In the genomic region with DNA sequence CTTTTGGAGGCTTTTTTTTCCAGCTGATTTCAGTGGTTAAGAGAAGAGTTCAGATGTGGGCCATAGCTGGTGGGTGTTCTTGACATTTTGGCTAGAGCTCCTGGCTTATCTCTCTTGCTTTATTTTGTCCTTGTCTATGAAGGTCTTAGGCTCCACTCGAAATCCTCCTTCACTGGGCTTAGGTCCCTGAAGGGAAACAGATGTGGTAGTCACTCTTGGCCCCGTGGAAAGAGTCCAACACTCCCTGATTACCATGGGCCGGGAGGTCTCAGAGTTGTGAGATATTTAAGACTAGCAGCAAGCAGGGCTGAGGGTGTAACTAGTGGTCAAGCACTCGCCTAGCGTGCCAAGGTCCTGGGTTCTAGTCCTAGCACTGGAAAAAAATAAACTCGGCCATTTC, we compare ENCODE assay signal across 17 mouse cellular contexts.
DNase-seq lines count a peak whose midpoint lies in the region; ATAC-seq lines count a peak whose summit lies in the region.
"Had no signal": no experiment of that assay in that cellular context is flagged by ENCODE, and none has a peak within 500 bp of the region (broad histone marks: within the 10 kb centered on the region; RNA-seq: fewer than 3 reads in every experiment).

No protein-coding gene starts in this region.

- H3K4me3 ChIP-seq in liver, embryonic 11.5 days (ENCODE audit: low read depth, low read length), result no peak overlapping the region
- H3K4me3 ChIP-seq: embryonic facial prominence, embryonic 10.5 days; heart, adult 2 months; heart, embryonic 12.5 days; hindbrain, embryonic 15.5 days had no signal

- WGBS in liver, embryonic 11.5 days, result 75% methylated on average over 6 of the region's 6 CpGs

- H3K4me1 ChIP-seq in liver, embryonic 11.5 days (replicated peaks; ENCODE audit: control insufficient read depth, insufficient read depth, low read length), result no peaks in the 10 kb centered on the region
- H3K4me1 ChIP-seq: hindbrain, embryonic 15.5 days had no signal

- H3K36me3 ChIP-seq in liver, embryonic 11.5 days (ENCODE audit: control insufficient read depth, insufficient read depth, low read length), result no peaks in the 10 kb centered on the region
- H3K36me3 ChIP-seq: embryonic facial prominence, embryonic 10.5 days; heart, embryonic 12.5 days; hindbrain, embryonic 15.5 days had no signal

- ATAC-seq in frontal cortex, adult (ENCODE audit: low TSS enrichment), result no peak
- no peak for ATAC-seq in liver, embryonic 11.5 days (replicated peaks; ENCODE audit: low FRiP score)
- ATAC-seq: forebrain, embryonic 14.5 days; intestine, embryonic 16.5 days had no signal

- no peaks in the 10 kb centered on the region for H3K9me3 ChIP-seq in liver, embryonic 11.5 days (ENCODE audit: control insufficient read depth, low read length)
- H3K9me3 ChIP-seq: embryonic facial prominence, embryonic 10.5 days; heart, embryonic 12.5 days; hindbrain, embryonic 15.5 days had no signal

- no peak overlapping the region for H3K9ac ChIP-seq in liver, embryonic 11.5 days (ENCODE audit: low read depth, low read length)
- H3K9ac ChIP-seq: heart, embryonic 12.5 days; hindbrain, embryonic 15.5 days had no signal

- no peak overlapping the region for H3K27ac ChIP-seq in liver, embryonic 11.5 days (ENCODE audit: low read depth, low read length)
- H3K27ac ChIP-seq: embryonic facial prominence, embryonic 10.5 days; heart, adult 2 months; hindbrain, embryonic 15.5 days had no signal

- no peaks in the 10 kb centered on the region for H3K27me3 ChIP-seq in liver, embryonic 11.5 days (replicated peaks; ENCODE audit: control insufficient read depth, insufficient read depth, low read length)
- H3K27me3 ChIP-seq: hindbrain, embryonic 15.5 days had no signal

- intact Hi-C loops in heart, postnatal 10 days (cut with DNase I), result no loop called here

- H3K4me2 ChIP-seq in liver, embryonic 11.5 days, result no peak overlapping the region
- H3K4me2 ChIP-seq: heart, embryonic 12.5 days; hindbrain, embryonic 15.5 days had no signal

- peak; percentile 14 to 20 for DNase-seq in heart, postnatal 10 days
- DNase-seq in heart, adult 9 months (ENCODE audit: low spot score in 2 of 2), result no peak
- DNase-seq in ovary, postnatal 36 days (ENCODE audit: low spot score), result peak; percentile 23
- DNase-seq in ovary, postnatal 10 days (ENCODE audit: low spot score), result no peak
- DNase-seq in adrenal gland, postnatal 14 days, result peak; percentile 39
- no peak for DNase-seq in liver, embryonic 11.5 days (ENCODE audit: low spot score)
- DNase-seq: cerebellum, adult 2 months; cerebellum, postnatal 10 days; gastrocnemius, postnatal 14 days; heart, adult 2 months; heart, postnatal 36 days had no signal

Comparison
In these comparisons a context has a peak if more than half of its experiments do, and no peak if none do; other contexts are left out.
1. DNase-seq: peak in heart, postnatal 10 days (2 of 2), ovary, postnatal 36 days (single experiment) and adrenal gland, postnatal 14 days (single experiment); none in heart, adult 9 months (0 of 2), ovary, postnatal 10 days (single experiment) and liver, embryonic 11.5 days (single experiment).